Comparison of ENCODE assay signal across 14 mouse cellular contexts in the genomic region with DNA sequence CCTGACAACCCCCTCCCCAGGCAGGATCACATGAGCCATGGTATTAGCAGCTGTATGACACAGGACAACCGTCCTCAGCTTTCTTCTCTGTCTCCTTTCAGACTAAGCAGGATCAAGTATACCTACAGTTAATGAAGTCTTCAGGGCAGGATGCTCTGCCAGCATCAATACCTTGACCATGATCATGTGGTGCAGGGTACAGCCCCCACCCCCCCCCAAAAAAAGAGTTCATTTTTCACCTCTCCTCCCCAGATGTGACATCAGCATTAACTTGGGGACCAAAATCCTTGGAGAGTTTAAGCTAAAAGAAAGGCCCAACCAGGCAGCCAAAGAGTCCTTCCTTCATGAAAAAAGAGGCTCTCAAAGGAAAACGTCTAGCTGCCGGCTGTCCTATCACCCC. TPM values are rescaled to one million over a fixed set of nuclear protein-coding genes. Genes with fewer than 3 reads are reported as not detected.
A peak's percentile ranks its signal among the peaks of the same experiment; 100 is the strongest.
DNase-seq lines count a peak whose midpoint lies in the region; ATAC-seq and TF ChIP-seq lines count a peak whose summit lies in the region.
"Had no signal": no experiment of that assay in that cellular context is flagged by ENCODE, and none has a peak within 500 bp of the region (broad histone marks: within the 10 kb centered on the region; RNA-seq: fewer than 3 reads in every experiment).

No protein-coding gene starts in this region.

- TF ChIP-seq POLR2A in cortical plate, adult 2 months (IDR thresholded peaks at IDR 0.05; ENCODE audit: extremely low read depth, insufficient read depth, low read length) = no peak

- 0 out of 2 replicates have a peak, but pooled peaks cover 2% of the 10 kb centered on the region for H3K27me3 ChIP-seq in hindbrain, embryonic 13.5 days
- H3K27me3 ChIP-seq in hindbrain, embryonic 10.5 days (ENCODE audit: insufficient read depth, poor library complexity, severe bottlenecking) = peaks cover 86% of the 10 kb centered on the region
- no peaks in the 10 kb centered on the region for H3K27me3 ChIP-seq in forebrain, embryonic 16.5 days (replicated peaks; ENCODE audit: control insufficient read depth, insufficient read depth, low read length)
- no peaks in the 10 kb centered on the region for H3K27me3 ChIP-seq in midbrain, embryonic 14.5 days (ENCODE audit: control insufficient read depth, insufficient read depth, low read length)
- H3K27me3 ChIP-seq: CH12.LX had no signal

- no peak for TF ChIP-seq CTCF in cortical plate, adult 2 months (IDR thresholded peaks at IDR 0.05; ENCODE audit: extremely low read depth, insufficient read depth, low read length)

- H3K9me3 ChIP-seq in hindbrain, embryonic 13.5 days = no peaks in the 10 kb centered on the region
- no peaks in the 10 kb centered on the region for H3K9me3 ChIP-seq in hindbrain, embryonic 10.5 days
- no peaks in the 10 kb centered on the region for H3K9me3 ChIP-seq in forebrain, embryonic 16.5 days (ENCODE audit: control insufficient read depth, low read length)
- H3K9me3 ChIP-seq in midbrain, embryonic 14.5 days (ENCODE audit: control insufficient read depth, low read length) = no peaks in the 10 kb centered on the region
- H3K9me3 ChIP-seq: stomach, embryonic 15.5 days had no signal

- no peaks in the 10 kb centered on the region for H3K36me3 ChIP-seq in hindbrain, embryonic 13.5 days
- no peaks in the 10 kb centered on the region for H3K36me3 ChIP-seq in hindbrain, embryonic 10.5 days
- no peaks in the 10 kb centered on the region for H3K36me3 ChIP-seq in forebrain, embryonic 16.5 days (ENCODE audit: control insufficient read depth, insufficient read depth)
- no peaks in the 10 kb centered on the region for H3K36me3 ChIP-seq in midbrain, embryonic 14.5 days (ENCODE audit: control insufficient read depth, insufficient read depth, low read length)
- H3K36me3 ChIP-seq: stomach, embryonic 15.5 days had no signal

- no peak for ATAC-seq in hindbrain, embryonic 13.5 days (ENCODE audit: low FRiP score)
- ATAC-seq in forebrain, embryonic 16.5 days = no peak
- ATAC-seq in midbrain, embryonic 14.5 days (ENCODE audit: low FRiP score, low TSS enrichment) = no peak
- ATAC-seq in monocyte, adult 5-6 weeks (replicated peaks; ENCODE audit: insufficient number of reproducible peaks, low FRiP score, low TSS enrichment, poor library complexity, severe bottlenecking) = no peak
- ATAC-seq: lung, postnatal 0 days had no signal

- peak overlapping the region; percentile 93 for H3K4me3 ChIP-seq in hindbrain, embryonic 13.5 days
- no peak overlapping the region for H3K4me3 ChIP-seq in hindbrain, embryonic 10.5 days
- no peak overlapping the region for H3K4me3 ChIP-seq in cortical plate, adult 2 months (ENCODE audit: insufficient read depth, low read length)
- peak overlapping the region; percentile 81 for H3K4me3 ChIP-seq in forebrain, embryonic 16.5 days (replicated peaks; ENCODE audit: low read length)
- peak overlapping the region; percentile 89 for H3K4me3 ChIP-seq in midbrain, embryonic 14.5 days (replicated peaks; ENCODE audit: low read depth, low read length)
- H3K4me3 ChIP-seq: stomach, embryonic 15.5 days had no signal

- peak overlapping the region; percentile 68 for H3K9ac ChIP-seq in hindbrain, embryonic 13.5 days
- H3K9ac ChIP-seq in forebrain, embryonic 16.5 days (replicated peaks; ENCODE audit: low read depth, low read length) = peak overlapping the region; percentile 100
- H3K9ac ChIP-seq in midbrain, embryonic 14.5 days (replicated peaks; ENCODE audit: low read length) = peak overlapping the region; percentile 17; the same call in 1 of the 2 replicates
- H3K9ac ChIP-seq: stomach, embryonic 15.5 days had no signal

- peaks cover 84% of the 10 kb centered on the region for H3K4me1 ChIP-seq in hindbrain, embryonic 13.5 days (replicated peaks)
- H3K4me1 ChIP-seq in hindbrain, embryonic 10.5 days (replicated peaks) = peaks cover 47% of the 10 kb centered on the region
- H3K4me1 ChIP-seq in cortical plate, adult 2 months (ENCODE audit: control insufficient read depth, insufficient read depth, low read length) = no peaks in the 10 kb centered on the region
- H3K4me1 ChIP-seq in forebrain, embryonic 16.5 days (replicated peaks; ENCODE audit: control insufficient read depth, insufficient read depth, low read length) = peaks cover 63% of the 10 kb centered on the region
- H3K4me1 ChIP-seq in midbrain, embryonic 14.5 days (ENCODE audit: control insufficient read depth, insufficient read depth, low read length) = peaks cover 58% of the 10 kb centered on the region

- peak overlapping the region; percentile 73 for H3K27ac ChIP-seq in hindbrain, embryonic 13.5 days
- H3K27ac ChIP-seq in hindbrain, embryonic 10.5 days = no peak overlapping the region
- peak overlapping the region; percentile 55; the same call in 1 of the 2 replicates for H3K27ac ChIP-seq in cortical plate, adult 2 months (ENCODE audit: insufficient read depth, low read length)
- peak overlapping the region; percentile 100 for H3K27ac ChIP-seq in forebrain, embryonic 16.5 days (ENCODE audit: low read length)
- H3K27ac ChIP-seq in midbrain, embryonic 14.5 days (replicated peaks; ENCODE audit: low read depth, low read length) = peak overlapping the region; percentile 63; the same call in 1 of the 2 replicates
- H3K27ac ChIP-seq: stomach, embryonic 15.5 days had no signal

- peak overlapping the region; percentile 79 for H3K4me2 ChIP-seq in hindbrain, embryonic 13.5 days
- H3K4me2 ChIP-seq in forebrain, embryonic 16.5 days (ENCODE audit: low read length) = peak overlapping the region; percentile 72
- H3K4me2 ChIP-seq in midbrain, embryonic 14.5 days (ENCODE audit: low read length) = peak overlapping the region; percentile 91
- H3K4me2 ChIP-seq: stomach, embryonic 15.5 days had no signal

- no peak for DNase-seq in hindbrain, embryonic 10.5 days (ENCODE audit: low spot score)
- DNase-seq in midbrain, embryonic 14.5 days = peak; percentile 8
- DNase-seq in cerebellum, adult 11-12 months = no peak
- DNase-seq in kidney, adult 18-20 months = no peak
- DNase-seq: cerebellum, adult 8-10 months; heart, postnatal 36 days had no signal

- WGBS in hindbrain, embryonic 13.5 days = 26% methylated on average over 3 of the region's 3 CpGs
- 55% methylated on average over 3 of the region's 3 CpGs for WGBS in hindbrain, embryonic 10.5 days
- WGBS in forebrain, embryonic 16.5 days = 16% methylated on average over 3 of the region's 3 CpGs
- 31% methylated on average over 3 of the region's 3 CpGs for WGBS in midbrain, embryonic 14.5 days

RNA-seq across cellular contexts. Expression of gene Bcl11b, which starts 6.2 kb away (rescaled TPM):
- 27.0 and 31.0 TPM in 2 replicates for polyA plus RNA-seq in hindbrain, embryonic 13.5 days (2015; fragmentation: Nextera tagmentation; extraction: Ambion mirVana)
- polyA plus RNA-seq in hindbrain, embryonic 10.5 days (2016; fragmentation: Nextera tagmentation; extraction: Ambion mirVana) = 3.0 and 3.3 TPM in 2 replicates
- 23.9 and 27.2 TPM in 2 replicates for polyA plus RNA-seq in cortical plate, adult 2 months (2012; rRNA removed)
- 81.4 and 87.9 TPM in 2 replicates for polyA plus RNA-seq in forebrain, embryonic 16.5 days (2015; fragmentation: Nextera tagmentation; extraction: Ambion mirVana)
- 38.4 and 43.3 TPM in 2 replicates for polyA plus RNA-seq in midbrain, embryonic 14.5 days (2014; fragmentation: Nextera tagmentation; extraction: Ambion mirVana)
- total RNA-seq in monocyte, adult 5-6 weeks (2017) = 0.76 to 1.8 TPM (median 0.85 TPM) in 3 replicates
- total RNA-seq: CH12.LX; granulocyte monocyte progenitor cell, adult 5-6 weeks had no signal

Comparison
In these comparisons a context has a peak if more than half of its experiments do, and no peak if none do; other contexts are left out.
1. H3K4me3 ChIP-seq: peak in hindbrain, embryonic 13.5 days (single experiment), forebrain, embryonic 16.5 days (single experiment) and midbrain, embryonic 14.5 days (single experiment); none in hindbrain, embryonic 10.5 days (single experiment) and cortical plate, adult 2 months (single experiment).
2. H3K9ac ChIP-seq: peak in every context shown above with its lines; median percentile 100 in forebrain, embryonic 16.5 days; 68 in hindbrain, embryonic 13.5 days; 17 in midbrain, embryonic 14.5 days.
3. Peak in every context shown above with its lines, with median percentiles within 50 percentile points of each other: H3K4me2 ChIP-seq.